Mouse (Mus musculus) intestine, embryonic 15.5 days (tissue): ENCODE measurements at regions not wholly inside any gene's neighbourhood (a gene's known extent, or its start where the extent isn't known, plus 50 kb on each side); places are given as distances from the start of the nearest gene placed in this dataset.
"Not testable (repeated sequence)": the region's sequence is repeated elsewhere in the genome, so short reads cannot be mapped to it uniquely, and the experiment has no call there.

Experiments used
- ATAC-seq: fragments of 200-750 bp; cut with Nextera tagmentation; 2 replicates; pipeline ENCODE4 v1.8.0; 2017; ENCODE audit warnings: moderate TSS enrichment, moderate library complexity
- H3K27ac ChIP-seq: fragments of 300-500 bp; sonication (generic); 2 replicates; pipeline ENCODE4 v1.5.1; 2015; ENCODE audit warnings: mild to moderate bottlenecking, inconsistent platforms
- H3K27me3 ChIP-seq: fragments of 300-500 bp; sonication (generic); replicated peaks from 2 replicates; pipeline ENCODE4 v1.6.1; 2015; ENCODE audit warnings: inconsistent platforms
- H3K36me3 ChIP-seq: fragments of 300-500 bp; sonication (generic); 2 replicates; pipeline ENCODE4 v1.6.1; 2015; ENCODE audit warnings: inconsistent platforms
- H3K4me1 ChIP-seq: fragments of 300-500 bp; sonication (generic); replicated peaks from 2 replicates; pipeline ENCODE4 v1.6.1; 2015; ENCODE audit warnings: inconsistent platforms
- H3K4me2 ChIP-seq: fragments of 300-500 bp; sonication (generic); replicated peaks from 2 replicates; pipeline ENCODE4 v1.6.1; 2015; ENCODE audit warnings: mild to moderate bottlenecking, inconsistent platforms
- H3K4me3 ChIP-seq: fragments of 300-500 bp; sonication (generic); replicated peaks from 2 replicates; pipeline ENCODE4 v1.5.1; 2015; ENCODE audit warnings: inconsistent platforms
- H3K9ac ChIP-seq: fragments of 300-500 bp; sonication (generic); 2 replicates; pipeline ENCODE4 v1.6.1; 2015; ENCODE audit warnings: inconsistent platforms
- H3K9me3 ChIP-seq: fragments of 300-500 bp; sonication (generic); 2 replicates; pipeline ENCODE4 v1.6.1; 2016; ENCODE audit warnings: inconsistent platforms
- WGBS: fragments of 180-500 bp; shearing (Covaris S2); methylation state at CpG from one replicate; pipeline ENCODE4 v1.1.7; 2015; 5-methylcytosine and 5-hydroxymethylcytosine counted together

GRCm38 (mm10) chr10:113759099-113759498, 830.3 kb upstream of the Atxn7l3b start:
- Histone ChIP-seq H3K27me3 (no peaks in the 10 kb centered on the region), H3K9ac (no peak overlapping the region), H3K4me3 (no peak overlapping the region), H3K27ac (no peak overlapping the region), H3K4me2 (no peak overlapping the region), H3K9me3 (no peaks in the 10 kb centered on the region), H3K36me3 (no peaks in the 10 kb centered on the region), H3K4me1 (no peaks in the 10 kb centered on the region)
- no peak for ATAC-seq
- 79% methylated on average over 3 of the region's 3 CpGs for WGBS

- 65% methylated on average over 3 of the region's 3 CpGs for WGBS
- Histone ChIP-seq H3K4me1 (no peaks in the 10 kb centered on the region), H3K27ac (no peak overlapping the region), H3K9me3 (no peaks in the 10 kb centered on the region), H3K4me3 (no peak overlapping the region), H3K27me3 (no peaks in the 10 kb centered on the region), H3K9ac (no peak overlapping the region), H3K36me3 (no peaks in the 10 kb centered on the region), H3K4me2 (no peak overlapping the region)
- ATAC-seq = no peak
Observed at GRCm38 (mm10) chr10:113736224-113736623, 807.4 kb upstream of the Atxn7l3b start.

GRCm38 (mm10) chr10:113705139-113705726, 776.4 kb upstream of the Atxn7l3b start:
- 68% methylated on average over 5 of the region's 5 CpGs for WGBS

GRCm38 (mm10) chr10:113670636-113671035, 741.8 kb upstream of the Atxn7l3b start:
- H3K27ac ChIP-seq, H3K36me3 ChIP-seq, H3K4me1 ChIP-seq, H3K4me3 ChIP-seq, H3K27me3 ChIP-seq, H3K9me3 ChIP-seq, H3K9ac ChIP-seq, ATAC-seq, H3K4me2 ChIP-seq: not testable (repeated sequence)
- 81% methylated on average over 4 of the region's 4 CpGs for WGBS

More at GRCm38 (mm10) chr10:113705139-113705726, 776.4 kb upstream of the Atxn7l3b start:
- Histone ChIP-seq H3K4me2 (no peak overlapping the region), H3K36me3 (no peaks in the 10 kb centered on the region), H3K27ac (no peak overlapping the region), H3K27me3 (no peaks in the 10 kb centered on the region), H3K9me3 (no peaks in the 10 kb centered on the region), H3K9ac (no peak overlapping the region), H3K4me1 (no peaks in the 10 kb centered on the region), H3K4me3 (no peak overlapping the region)
- ATAC-seq = no peak

- no peak overlapping the region for H3K4me3 ChIP-seq
- H3K27ac ChIP-seq = no peak overlapping the region
- WGBS = 41% methylated on average over 7 of the region's 7 CpGs
- no peaks in the 10 kb centered on the region for H3K4me1 ChIP-seq
- no peak for ATAC-seq
- H3K9ac ChIP-seq = no peak overlapping the region
- H3K9me3 ChIP-seq = no peaks in the 10 kb centered on the region
- H3K27me3 ChIP-seq = no peaks in the 10 kb centered on the region
- H3K4me2 ChIP-seq = no peak overlapping the region
- H3K36me3 ChIP-seq = no peaks in the 10 kb centered on the region
Observed at GRCm38 (mm10) chr10:113652803-113653454, 724.1 kb upstream of the Atxn7l3b start.

GRCm38 (mm10) chr10:113652100-113652499, 723.3 kb upstream of the Atxn7l3b start:
- no peaks in the 10 kb centered on the region for H3K9me3 ChIP-seq
- no peak for ATAC-seq
- no peaks in the 10 kb centered on the region for H3K27me3 ChIP-seq
- no peak overlapping the region for H3K27ac ChIP-seq
- H3K4me2 ChIP-seq = no peak overlapping the region
- no peaks in the 10 kb centered on the region for H3K36me3 ChIP-seq
- no peak overlapping the region for H3K9ac ChIP-seq
- no peak overlapping the region for H3K4me3 ChIP-seq
- H3K4me1 ChIP-seq = no peaks in the 10 kb centered on the region

GRCm38 (mm10) chr10:113620420-113620819, 691.6 kb upstream of the Atxn7l3b start:
- no peaks in the 10 kb centered on the region for H3K36me3 ChIP-seq
- ATAC-seq = peak; percentile 75
- no peaks in the 10 kb centered on the region for H3K9me3 ChIP-seq
- H3K4me2 ChIP-seq = no peak overlapping the region
- H3K27ac ChIP-seq = no peak overlapping the region
- WGBS = 69% methylated on average over 3 of the region's 3 CpGs
- H3K4me3 ChIP-seq = no peak overlapping the region
- no peaks in the 10 kb centered on the region for H3K4me1 ChIP-seq
- H3K9ac ChIP-seq = no peak overlapping the region
- H3K27me3 ChIP-seq = no peaks in the 10 kb centered on the region

GRCm38 (mm10) chr10:113615931-113616330, 687.1 kb upstream of the Atxn7l3b start:
- H3K9me3 ChIP-seq = no peaks in the 10 kb centered on the region
- H3K36me3 ChIP-seq = no peaks in the 10 kb centered on the region
- no peak overlapping the region for H3K9ac ChIP-seq
- no peaks in the 10 kb centered on the region for H3K27me3 ChIP-seq
- H3K4me2 ChIP-seq = no peak overlapping the region
- no peaks in the 10 kb centered on the region for H3K4me1 ChIP-seq
- 71% methylated on average over 1 of the region's 1 CpGs for WGBS
- no peak overlapping the region for H3K27ac ChIP-seq
- no peak overlapping the region for H3K4me3 ChIP-seq
- no peak for ATAC-seq

- 63% methylated on average over 3 of the region's 3 CpGs for WGBS
- Histone ChIP-seq H3K9ac (no peak overlapping the region), H3K27ac (no peak overlapping the region), H3K9me3 (no peaks in the 10 kb centered on the region), H3K4me2 (no peak overlapping the region), H3K4me1 (no peaks in the 10 kb centered on the region), H3K27me3 (no peaks in the 10 kb centered on the region), H3K4me3 (no peak overlapping the region), H3K36me3 (no peaks in the 10 kb centered on the region)
- ATAC-seq = no peak
Observed at GRCm38 (mm10) chr10:113593436-113593835, 664.6 kb upstream of the Atxn7l3b start.

- Histone ChIP-seq H3K27ac (no peak overlapping the region), H3K9ac (no peak overlapping the region), H3K36me3 (no peaks in the 10 kb centered on the region), H3K9me3 (no peaks in the 10 kb centered on the region), H3K4me1 (no peaks in the 10 kb centered on the region), H3K4me3 (no peak overlapping the region), H3K27me3 (no peaks in the 10 kb centered on the region), H3K4me2 (no peak overlapping the region)
- WGBS = 82% methylated on average over 2 of the region's 2 CpGs
- ATAC-seq = no peak
Observed at GRCm38 (mm10) chr10:113592126-113592525, 663.3 kb upstream of the Atxn7l3b start.

- Histone ChIP-seq H3K4me1 (no peaks in the 10 kb centered on the region), H3K36me3 (no peaks in the 10 kb centered on the region)
- WGBS = 78% methylated on average over 1 of the region's 1 CpGs
Observed at GRCm38 (mm10) chr10:113570270-113570669, 641.5 kb upstream of the Atxn7l3b start.

More at GRCm38 (mm10) chr10:113570270-113570669, 641.5 kb upstream of the Atxn7l3b start:
- Histone ChIP-seq H3K4me3 (no peak overlapping the region), H3K9me3 (no peaks in the 10 kb centered on the region), H3K27me3 (no peaks in the 10 kb centered on the region), H3K9ac (no peak overlapping the region), H3K4me2 (no peak overlapping the region), H3K27ac (no peak overlapping the region)
- ATAC-seq = no peak
